Mouse (Mus musculus) cerebellum, adult 2 months (tissue): Measurements from ENCODE around the gene Ggt7.

ENCODE experiments used
- CTCF ChIP-seq: fragments of 200-500 bp; IDR thresholded peaks from 2 replicates; pipeline ENCODE4 v1.5.1; 2011; ENCODE audit warnings: low read depth, mild to moderate bottlenecking, control low read depth, low read length, moderate library complexity, borderline replicate concordance; ENCODE audit not compliant: insufficient read depth
- POLR2A ChIP-seq: fragments of 200-500 bp; IDR thresholded peaks from 2 replicates; pipeline ENCODE4 v1.6.1; 2011; ENCODE audit warnings: low read length, control low read depth, borderline replicate concordance; ENCODE audit not compliant: insufficient read depth

GRCm38 (mm10) chr2:155514666-155515065 is 3.4 kb downstream of the Ggt7 start:
- TF ChIP-seq CTCF: no peak
- peak; percentile 68 for TF ChIP-seq POLR2A
